Mouse (Mus musculus) intestine, embryonic 15.5 days (tissue): ENCODE measurements around the gene Fbxo22. TPM values are rescaled to one million over a fixed set of nuclear protein-coding genes. Genes with fewer than 3 reads are reported as not detected.

Source experiments
- ATAC-seq: fragments of 200-750 bp; cut with Nextera tagmentation; 2 replicates; pipeline ENCODE4 v1.8.0; 2017; ENCODE audit warnings: moderate TSS enrichment, moderate library complexity
- H3K27ac ChIP-seq: fragments of 300-500 bp; sonication (generic); 2 replicates; pipeline ENCODE4 v1.5.1; 2015; ENCODE audit warnings: mild to moderate bottlenecking, inconsistent platforms
- H3K27me3 ChIP-seq: fragments of 300-500 bp; sonication (generic); replicated peaks from 2 replicates; pipeline ENCODE4 v1.6.1; 2015; ENCODE audit warnings: inconsistent platforms
- H3K36me3 ChIP-seq: fragments of 300-500 bp; sonication (generic); 2 replicates; pipeline ENCODE4 v1.6.1; 2015; ENCODE audit warnings: inconsistent platforms
- H3K4me1 ChIP-seq: fragments of 300-500 bp; sonication (generic); replicated peaks from 2 replicates; pipeline ENCODE4 v1.6.1; 2015; ENCODE audit warnings: inconsistent platforms
- H3K4me2 ChIP-seq: fragments of 300-500 bp; sonication (generic); replicated peaks from 2 replicates; pipeline ENCODE4 v1.6.1; 2015; ENCODE audit warnings: mild to moderate bottlenecking, inconsistent platforms
- H3K4me3 ChIP-seq: fragments of 300-500 bp; sonication (generic); replicated peaks from 2 replicates; pipeline ENCODE4 v1.5.1; 2015; ENCODE audit warnings: inconsistent platforms
- H3K9ac ChIP-seq: fragments of 300-500 bp; sonication (generic); 2 replicates; pipeline ENCODE4 v1.6.1; 2015; ENCODE audit warnings: inconsistent platforms
- H3K9me3 ChIP-seq: fragments of 300-500 bp; sonication (generic); 2 replicates; pipeline ENCODE4 v1.6.1; 2016; ENCODE audit warnings: inconsistent platforms
- WGBS: fragments of 180-500 bp; shearing (Covaris S2); methylation state at CpG from one replicate; pipeline ENCODE4 v1.1.7; 2015; 5-methylcytosine and 5-hydroxymethylcytosine counted together
- polyA plus RNA-seq: library from polyadenylated mRNA; unstranded; fragments of >200 nt; fragmentation: Nextera tagmentation; extraction: Ambion mirVana; gene quantifications from 2 replicates; pipeline ENCODE4 v1.2.1, GENCODE M21; 2015

Fbxo22 gene
- polyA plus RNA-seq, 1 experiment from 2014 or later, result 55.8 TPM

DNA sequence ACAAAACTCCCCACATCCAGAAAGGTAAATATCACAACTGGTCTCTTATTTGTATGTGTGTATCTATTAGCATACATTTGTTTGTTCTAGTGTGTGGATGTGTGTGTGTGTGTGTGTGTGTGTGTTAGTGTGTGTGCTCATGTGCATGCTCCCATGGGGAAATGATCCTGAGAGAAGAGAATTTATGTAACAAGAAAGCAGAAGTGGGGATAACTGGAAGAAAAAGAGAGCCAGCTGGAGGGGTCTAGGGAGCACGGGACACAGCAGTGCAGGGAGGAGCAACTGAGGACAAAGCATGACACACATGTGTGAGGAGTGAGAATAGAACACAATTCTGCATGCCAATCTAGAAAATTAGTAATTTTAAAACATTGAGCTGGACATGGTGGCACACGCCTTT lies 48.4 kb downstream of the Fbxo22 start:
- H3K4me1 ChIP-seq, result no peaks in the 10 kb centered on the region
- H3K36me3 ChIP-seq, result no peaks in the 10 kb centered on the region
- WGBS, result 94% methylated on average over 2 of the region's 2 CpGs
- no peak overlapping the region for H3K9ac ChIP-seq
- no peak for ATAC-seq
- no peaks in the 10 kb centered on the region for H3K27me3 ChIP-seq
- H3K4me3 ChIP-seq, result no peak overlapping the region
- H3K27ac ChIP-seq, result no peak overlapping the region
- H3K9me3 ChIP-seq, result no peaks in the 10 kb centered on the region
- no peak overlapping the region for H3K4me2 ChIP-seq

DNA sequence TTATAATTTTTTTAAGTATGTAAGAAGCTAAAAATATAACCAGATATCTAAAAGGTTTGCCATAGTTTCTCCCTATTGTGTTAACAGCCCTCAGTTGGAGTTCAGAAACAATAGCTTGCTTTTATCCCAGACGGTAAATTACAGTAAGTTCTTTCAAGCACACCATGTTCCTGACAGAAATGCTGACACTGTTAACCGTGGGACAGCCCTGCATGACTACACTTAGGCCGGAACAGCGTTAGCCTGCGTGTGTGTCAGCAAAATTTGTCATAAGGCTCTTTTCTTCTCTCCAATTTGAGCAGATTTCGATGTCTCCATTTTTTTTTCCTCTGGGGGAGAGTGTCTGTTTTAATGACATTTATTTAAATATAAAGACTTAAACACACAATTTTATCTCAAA lies 51.0 kb downstream of the Fbxo22 start:
- Histone ChIP-seq H3K4me2 (no peak overlapping the region), H3K36me3 (no peaks in the 10 kb centered on the region), H3K9ac (no peak overlapping the region), H3K27me3 (no peaks in the 10 kb centered on the region), H3K4me3 (no peak overlapping the region), H3K27ac (no peak overlapping the region), H3K4me1 (no peaks in the 10 kb centered on the region), H3K9me3 (no peaks in the 10 kb centered on the region)
- ATAC-seq, result no peak
- WGBS, result 72% methylated on average over 6 of the region's 6 CpGs

DNA sequence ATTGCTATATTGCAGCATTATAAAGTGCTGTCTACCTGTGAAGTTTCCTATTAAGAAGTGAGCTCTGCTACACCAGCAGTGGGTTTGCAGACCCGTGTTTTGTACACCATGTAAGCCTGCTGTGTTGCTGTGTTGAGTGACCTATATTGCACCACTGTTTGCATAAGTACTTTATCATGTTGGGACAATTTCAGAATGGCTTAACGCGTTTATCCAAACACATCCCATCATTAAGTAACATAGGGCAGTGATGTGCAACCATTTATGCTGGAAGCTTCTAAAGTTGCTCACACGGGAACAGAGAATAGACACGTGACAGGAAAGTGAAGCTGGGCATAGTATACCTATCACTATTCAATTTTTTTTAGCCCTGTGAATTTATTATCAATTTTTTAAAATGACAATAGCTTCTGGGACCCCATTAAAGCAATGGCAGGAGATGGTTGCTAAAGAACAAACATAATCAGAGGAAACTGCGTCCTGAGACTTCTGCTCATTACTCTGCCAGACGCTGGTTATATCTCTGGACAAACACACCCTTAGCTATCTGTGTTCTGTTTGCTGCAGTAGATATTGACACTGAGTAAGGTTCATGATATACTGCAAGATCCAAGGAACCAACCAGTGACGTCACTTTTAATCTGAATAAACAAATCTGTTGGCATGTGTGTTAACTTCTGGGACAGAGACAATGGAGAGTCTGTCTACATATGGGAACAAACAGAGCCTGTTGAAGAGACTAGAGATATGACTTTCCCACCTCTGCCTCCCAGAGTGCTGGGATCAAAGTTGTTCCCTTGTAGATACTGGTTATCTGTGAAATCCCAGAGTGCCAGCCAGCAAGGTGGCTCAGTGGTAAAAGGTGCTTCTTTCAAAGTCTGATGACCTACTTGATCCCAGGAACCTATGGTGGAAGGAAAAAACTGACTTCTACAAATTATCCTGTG lies 55.9 kb downstream of the Fbxo22 start:
- Histone ChIP-seq H3K36me3 (no peaks in the 10 kb centered on the region), H3K27me3 (no peaks in the 10 kb centered on the region), H3K9me3 (no peaks in the 10 kb centered on the region), H3K4me3 (no peak overlapping the region), H3K9ac (no peak overlapping the region), H3K4me2 (no peak overlapping the region), H3K4me1 (no peaks in the 10 kb centered on the region), H3K27ac (no peak overlapping the region)
- WGBS, result 55% methylated on average over 8 of the region's 8 CpGs
- peak; percentile 81 for ATAC-seq

DNA sequence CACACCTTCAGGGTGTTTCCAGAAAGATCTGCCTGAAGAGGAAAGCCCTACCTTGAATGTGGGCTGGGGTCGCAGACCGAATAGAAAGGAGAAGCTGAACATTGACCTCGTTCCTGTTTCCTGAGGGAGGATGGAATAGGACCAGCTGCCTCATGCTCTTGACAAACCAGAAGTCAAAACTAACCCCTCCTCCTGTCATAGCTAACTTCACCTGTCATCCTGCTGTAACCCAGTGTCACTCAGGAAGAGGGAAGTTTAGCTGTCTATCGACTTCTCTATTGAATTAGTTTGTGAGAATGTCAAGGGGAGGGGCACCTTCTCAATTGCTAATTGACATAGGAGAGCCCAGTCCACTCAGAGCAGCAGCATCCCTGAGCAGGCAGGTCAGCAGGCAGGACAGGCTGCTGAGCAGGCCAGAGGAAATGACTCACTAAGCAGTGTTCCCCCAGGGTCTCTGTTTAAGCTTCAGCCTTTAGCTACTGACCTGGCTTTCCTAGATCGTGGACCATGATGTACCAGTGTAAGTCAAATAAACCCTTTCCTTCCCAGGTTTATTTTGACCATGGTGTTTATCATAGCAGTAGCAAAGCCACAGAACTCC lies 63.3 kb downstream of the Fbxo22 start:
- H3K36me3 ChIP-seq, result no peaks in the 10 kb centered on the region
- no peak overlapping the region for H3K4me3 ChIP-seq
- H3K4me1 ChIP-seq, result no peaks in the 10 kb centered on the region
- 44% methylated on average over 5 of the region's 5 CpGs for WGBS
- no peak for ATAC-seq
- H3K4me2 ChIP-seq, result no peak overlapping the region
- no peaks in the 10 kb centered on the region for H3K9me3 ChIP-seq
- H3K9ac ChIP-seq, result no peak overlapping the region
- H3K27ac ChIP-seq, result no peak overlapping the region
- no peaks in the 10 kb centered on the region for H3K27me3 ChIP-seq

DNA sequence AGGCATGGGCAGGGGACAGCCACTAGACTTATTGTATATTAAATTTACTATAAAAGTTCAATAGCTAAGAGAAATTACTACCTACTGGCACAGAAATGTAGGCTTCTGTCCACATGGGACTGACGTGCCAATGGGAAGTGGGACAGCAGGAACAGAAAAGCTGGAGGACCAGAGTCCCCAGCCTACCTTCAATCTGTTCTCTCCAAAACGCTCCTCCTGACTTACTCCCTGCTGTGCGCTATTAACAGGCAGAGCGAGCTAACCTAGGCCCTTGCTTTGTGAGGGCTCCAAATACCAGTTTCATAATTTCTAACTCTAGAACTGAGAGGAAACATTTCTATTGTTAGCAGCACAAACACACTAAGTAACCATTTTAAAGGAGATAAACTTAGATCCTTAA lies 65.2 kb downstream of the Fbxo22 start:
- H3K36me3 ChIP-seq, result no peaks in the 10 kb centered on the region
- H3K4me3 ChIP-seq, result no peak overlapping the region
- H3K4me1 ChIP-seq, result no peaks in the 10 kb centered on the region
- no peak for ATAC-seq
- no peak overlapping the region for H3K27ac ChIP-seq
- H3K4me2 ChIP-seq, result no peak overlapping the region
- H3K9me3 ChIP-seq, result no peaks in the 10 kb centered on the region
- H3K27me3 ChIP-seq, result no peaks in the 10 kb centered on the region
- no peak overlapping the region for H3K9ac ChIP-seq
- 73% methylated on average over 4 of the region's 4 CpGs for WGBS

Other genes starting within 250 kb of the Fbxo22 start
- gene Chrna5, start 228.0 kb upstream of the Fbxo22 start, polyA plus RNA-seq, result 2.8 and 3.1 TPM in 2 replicates
- gene Chrna3, start 182.4 kb upstream of the Fbxo22 start, polyA plus RNA-seq, result 11.4 and 12.3 TPM in 2 replicates
- 4.8 and 5.5 TPM in 2 replicates for gene Chrnb4, start 160.1 kb upstream of the Fbxo22 start, polyA plus RNA-seq
- 29.7 and 30.6 TPM in 2 replicates for gene Ube2q2, start 60.1 kb upstream of the Fbxo22 start, polyA plus RNA-seq
- 1.1 TPM in 2 replicates for gene Nrg4, start 117.9 kb downstream of the Fbxo22 start, polyA plus RNA-seq
- 0.81 and 1.3 TPM in 2 replicates for gene Tmem266, start 118.0 kb downstream of the Fbxo22 start, polyA plus RNA-seq